Mouse (Mus musculus): ENCODE data around the gene Ugt1a1. TPM values are rescaled to one million over a fixed set of nuclear protein-coding genes. Genes with fewer than 3 reads are reported as not detected.
A peak's percentile ranks its signal among the peaks of the same experiment; 100 is the strongest.

Gene Ugt1a1
- polyA plus RNA-seq, 2 experiments, result 2.3 to 5.8 TPM

- WGBS, result 75% methylated on average over 2 of the region's 2 CpGs
These were observed 2.7 kb downstream of the Ugt1a1 start for GRCm38 (mm10) chr1:88214462-88214952.

GRCm38 (mm10) chr1:88215466-88216380 is 4.0 kb downstream of the Ugt1a1 start:
- Histone ChIP-seq H3K9ac (ENCODE audit: low read depth, low read length, severe bottlenecking) (no peak overlapping the region), H3K4me1 (ENCODE audit: control insufficient read depth, insufficient read depth, low read length) (no peaks in the 10 kb centered on the region), H3K4me2 (replicated peaks; ENCODE audit: low read depth, low read length, severe bottlenecking) (no peak overlapping the region), H3K27me3 (ENCODE audit: control insufficient read depth, insufficient read depth, low read length) (no peaks in the 10 kb centered on the region), H3K9me3 (ENCODE audit: control insufficient read depth, low read length) (peaks cover 61% of the 10 kb centered on the region), H3K27ac (replicated peaks; ENCODE audit: low read depth, low read length) (no peak overlapping the region), H3K36me3 (ENCODE audit: control insufficient read depth, insufficient read depth, low read length) (no peaks in the 10 kb centered on the region), H3K4me3 (replicated peaks; ENCODE audit: low read length) (no peak overlapping the region)
- WGBS, result 69% methylated on average over 10 of the region's 10 CpGs
- ATAC-seq (ENCODE audit: low FRiP score, low read depth) (no peak), DNase-seq (ENCODE audit: low spot score) (peak; percentile 7)
- TF ChIP-seq POLR2A (IDR thresholded peaks at IDR 0.05; ENCODE audit: borderline replicate concordance, extremely low read depth, insufficient read depth, insufficient read length), result no peak

More at GRCm38 (mm10) chr1:88214462-88214952, 2.7 kb downstream of the Ugt1a1 start:
- no peak overlapping the region for H3K27ac ChIP-seq (replicated peaks; ENCODE audit: low read depth, low read length)
- no peak overlapping the region for H3K4me3 ChIP-seq (replicated peaks; ENCODE audit: low read length)
- H3K4me2 ChIP-seq (replicated peaks; ENCODE audit: low read depth, low read length, severe bottlenecking), result no peak overlapping the region
- no peak for TF ChIP-seq POLR2A (IDR thresholded peaks at IDR 0.05; ENCODE audit: borderline replicate concordance, extremely low read depth, insufficient read depth, insufficient read length)
- peaks cover 61% of the 10 kb centered on the region for H3K9me3 ChIP-seq (ENCODE audit: control insufficient read depth, low read length)
- ATAC-seq (ENCODE audit: low FRiP score, low read depth), result no peak
- no peaks in the 10 kb centered on the region for H3K4me1 ChIP-seq (ENCODE audit: control insufficient read depth, insufficient read depth, low read length)
- DNase-seq (ENCODE audit: low spot score), result peak; percentile 31
- H3K36me3 ChIP-seq (ENCODE audit: control insufficient read depth, insufficient read depth, low read length), result no peaks in the 10 kb centered on the region
- H3K27me3 ChIP-seq (ENCODE audit: control insufficient read depth, insufficient read depth, low read length), result no peaks in the 10 kb centered on the region
- no peak overlapping the region for H3K9ac ChIP-seq (ENCODE audit: low read depth, low read length, severe bottlenecking)

- WGBS, result 55% methylated on average over 2 of the region's 2 CpGs
- H3K9ac ChIP-seq (ENCODE audit: low read depth, low read length, severe bottlenecking), result no peak overlapping the region
- no peaks in the 10 kb centered on the region for H3K36me3 ChIP-seq (ENCODE audit: control insufficient read depth, insufficient read depth, low read length)
- H3K4me2 ChIP-seq (replicated peaks; ENCODE audit: low read depth, low read length, severe bottlenecking), result no peak overlapping the region
- DNase-seq (ENCODE audit: low spot score) (no peak), ATAC-seq (ENCODE audit: low FRiP score, low read depth) (no peak)
- H3K27ac ChIP-seq (replicated peaks; ENCODE audit: low read depth, low read length), result no peak overlapping the region
- H3K27me3 ChIP-seq (ENCODE audit: control insufficient read depth, insufficient read depth, low read length), result no peaks in the 10 kb centered on the region
- no peak for TF ChIP-seq POLR2A (IDR thresholded peaks at IDR 0.05; ENCODE audit: borderline replicate concordance, extremely low read depth, insufficient read depth, insufficient read length)
- peaks cover 58% of the 10 kb centered on the region for H3K9me3 ChIP-seq (ENCODE audit: control insufficient read depth, low read length)
- H3K4me3 ChIP-seq (replicated peaks; ENCODE audit: low read length), result no peak overlapping the region
- no peaks in the 10 kb centered on the region for H3K4me1 ChIP-seq (ENCODE audit: control insufficient read depth, insufficient read depth, low read length)
These were observed 4.8 kb downstream of the Ugt1a1 start for GRCm38 (mm10) chr1:88216551-88216950.

DNA sequence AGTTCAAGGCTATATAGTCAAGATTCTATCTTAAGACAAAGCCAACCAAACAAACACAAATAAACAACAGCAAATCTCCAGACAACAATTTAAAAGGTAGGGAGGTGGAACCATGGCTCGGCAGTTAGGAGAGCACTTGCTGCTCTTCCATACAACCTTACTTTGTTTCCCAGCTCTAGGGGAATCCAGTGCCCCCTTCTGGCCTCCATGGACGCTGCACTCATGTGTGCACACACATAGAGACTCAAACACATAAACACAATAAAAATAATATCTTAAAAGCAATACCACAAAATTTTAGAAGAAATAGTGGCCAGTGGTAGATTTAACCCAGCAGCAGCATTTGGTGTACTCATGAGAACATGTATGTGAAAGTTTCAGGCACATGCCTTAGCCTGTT is 5.4 kb downstream of the Ugt1a1 start:
- Histone ChIP-seq H3K4me2 (replicated peaks; ENCODE audit: low read depth, low read length, severe bottlenecking) (no peak overlapping the region), H3K4me1 (ENCODE audit: control insufficient read depth, insufficient read depth, low read length) (no peaks in the 10 kb centered on the region), H3K27me3 (ENCODE audit: control insufficient read depth, insufficient read depth, low read length) (no peaks in the 10 kb centered on the region), H3K27ac (replicated peaks; ENCODE audit: low read depth, low read length) (no peak overlapping the region), H3K36me3 (ENCODE audit: control insufficient read depth, insufficient read depth, low read length) (no peaks in the 10 kb centered on the region), H3K9me3 (ENCODE audit: control insufficient read depth, low read length) (peaks cover 54% of the 10 kb centered on the region), H3K4me3 (replicated peaks; ENCODE audit: low read length) (no peak overlapping the region), H3K9ac (ENCODE audit: low read depth, low read length, severe bottlenecking) (no peak overlapping the region)
- ATAC-seq (ENCODE audit: low FRiP score, low read depth) (no peak), DNase-seq (ENCODE audit: low spot score) (no peak)
- no peak for TF ChIP-seq POLR2A (IDR thresholded peaks at IDR 0.05; ENCODE audit: borderline replicate concordance, extremely low read depth, insufficient read depth, insufficient read length)
- whole genome bisulfite sequencing, result 59% methylated on average over 2 of the region's 2 CpGs

GRCm38 (mm10) chr1:88217576-88217975 is 5.8 kb downstream of the Ugt1a1 start:
- Histone ChIP-seq H3K4me2 (replicated peaks; ENCODE audit: low read depth, low read length, severe bottlenecking) (no peak overlapping the region), H3K9ac (ENCODE audit: low read depth, low read length, severe bottlenecking) (no peak overlapping the region), H3K4me1 (ENCODE audit: control insufficient read depth, insufficient read depth, low read length) (no peaks in the 10 kb centered on the region), H3K27ac (replicated peaks; ENCODE audit: low read depth, low read length) (no peak overlapping the region), H3K36me3 (ENCODE audit: control insufficient read depth, insufficient read depth, low read length) (no peaks in the 10 kb centered on the region), H3K4me3 (replicated peaks; ENCODE audit: low read length) (no peak overlapping the region), H3K27me3 (ENCODE audit: control insufficient read depth, insufficient read depth, low read length) (no peaks in the 10 kb centered on the region), H3K9me3 (ENCODE audit: control insufficient read depth, low read length) (peaks cover 52% of the 10 kb centered on the region)
- no peak for ATAC-seq (ENCODE audit: low FRiP score, low read depth)
- TF ChIP-seq POLR2A (IDR thresholded peaks at IDR 0.05; ENCODE audit: borderline replicate concordance, extremely low read depth, insufficient read depth, insufficient read length), result no peak
- peak; percentile 5 for DNase-seq (ENCODE audit: low spot score)
- whole genome bisulfite sequencing, result 39% methylated on average over 3 of the region's 3 CpGs
